Mouse (Mus musculus) CH12.LX (cell line): Measurements from ENCODE around the gene Col23a1. TPM values are rescaled to one million over a fixed set of nuclear protein-coding genes. Genes with fewer than 3 reads are reported as not detected.

Source experiments
- DNase-seq: peaks from one replicate; pipeline ENCODE4 v3.0.0-alpha.2; 2013; ENCODE audit errors: extremely low read depth
- H3K27ac ChIP-seq: 2 replicates; pipeline ENCODE4 v1.5.1; 2012; ENCODE audit warnings: low read depth, mild to moderate bottlenecking, control low read depth, moderate library complexity; ENCODE audit not compliant: insufficient read depth
- H3K27me3 ChIP-seq: replicated peaks from 2 replicates; pipeline ENCODE3; 2012; ENCODE audit warnings: inconsistent platforms
- H3K36me3 ChIP-seq, 2 experiments: replicated peaks in 1 of 2; 2 replicates each; pipeline versions ENCODE3 to v1.6.1; 2012; ENCODE audit warnings: inconsistent platforms in 1 of 2, low read length in 1 of 2, mild to moderate bottlenecking in 1 of 2, mixed read lengths in 1 of 2, moderate library complexity in 1 of 2; ENCODE audit not compliant: control insufficient read depth in 1 of 2, insufficient read depth in 1 of 2
- H3K4me1 ChIP-seq, 2 experiments: 2 replicates each; pipeline ENCODE4 v1.6.1; 2012; ENCODE audit warnings: inconsistent platforms in 1 of 2, moderate library complexity in 1 of 2; ENCODE audit not compliant: insufficient read depth in 2 of 2, control insufficient read depth in 1 of 2
- H3K4me2 ChIP-seq: 2 replicates; pipeline ENCODE4 v1.6.1; 2012; ENCODE audit warnings: low read depth, mild to moderate bottlenecking, control low read depth; ENCODE audit not compliant: poor library complexity, insufficient read depth, severe bottlenecking
- H3K4me3 ChIP-seq, 3 experiments: fragments of 150-350 bp in 1 of 3; sonication (generic) in 1 of 3; replicated peaks in 1 of 3; 2 replicates each; pipeline versions ENCODE3 to v1.5.1; 2011 to 2012; ENCODE audit warnings: low read depth in 2 of 3, low read length in 2 of 3, mild to moderate bottlenecking in 2 of 3, moderate library complexity in 2 of 3, control low read depth in 1 of 3, improper control_type of control experiment in 1 of 3, inconsistent platforms in 1 of 3, mixed read lengths in 1 of 3; ENCODE audit not compliant: poor library complexity in 1 of 3
- H3K79me2 ChIP-seq: replicated peaks from 2 replicates; pipeline ENCODE4 v1.6.1; 2012; ENCODE audit warnings: mild to moderate bottlenecking, moderate library complexity; ENCODE audit not compliant: control insufficient read depth, poor library complexity, insufficient read depth, severe bottlenecking; ENCODE audit errors: extremely low read depth
- H3K9ac ChIP-seq: 2 replicates; pipeline ENCODE4 v1.6.1; 2012; ENCODE audit warnings: low read depth, mild to moderate bottlenecking, control low read depth, moderate library complexity; ENCODE audit not compliant: insufficient read depth
- H3K9me3 ChIP-seq: replicated peaks from 2 replicates; pipeline ENCODE3; 2012; ENCODE audit warnings: low read length, inconsistent platforms, mixed read lengths
- CHD1 ChIP-seq: IDR thresholded peaks from 2 replicates; pipeline ENCODE4 v1.6.1; 2012; ENCODE audit warnings: low read depth, low read length, improper control_type of control experiment, inconsistent platforms
- CHD2 ChIP-seq: IDR thresholded peaks from 2 replicates; pipeline ENCODE4 v1.6.1; 2011; ENCODE audit warnings: low read length, improper control_type of control experiment
- EP300 ChIP-seq: IDR thresholded peaks from 2 replicates; pipeline ENCODE4 v1.6.1; 2011; ENCODE audit warnings: low read length, improper control_type of control experiment
- ETS1 ChIP-seq: conservative IDR thresholded peaks from 2 replicates; pipeline ENCODE4 v1.6.1; 2012; ENCODE audit warnings: low read depth, mild to moderate bottlenecking, inconsistent platforms, low read length, improper control_type of control experiment, moderate library complexity
- HCFC1 ChIP-seq: IDR thresholded peaks from 2 replicates; pipeline ENCODE4 v1.6.1; 2012; ENCODE audit warnings: low read depth, mild to moderate bottlenecking, inconsistent platforms, low read length, improper control_type of control experiment
- JUN ChIP-seq: IDR thresholded peaks from 2 replicates; pipeline ENCODE4 v1.6.1; 2011; ENCODE audit warnings: low read depth, mild to moderate bottlenecking, low read length, improper control_type of control experiment, moderate library complexity; ENCODE audit not compliant: insufficient read depth
- JUND ChIP-seq: conservative IDR thresholded peaks from 2 replicates; pipeline ENCODE4 v1.6.1; 2011; ENCODE audit warnings: low read depth, low read length, improper control_type of control experiment
- KAT2A ChIP-seq: IDR thresholded peaks from 2 replicates; pipeline ENCODE4 v1.6.1; 2012; ENCODE audit warnings: low read length, improper control_type of control experiment, inconsistent platforms; ENCODE audit not compliant: insufficient replicate concordance
- MAX ChIP-seq: IDR thresholded peaks from 2 replicates; pipeline ENCODE4 v1.6.1; 2011; ENCODE audit warnings: low read length, improper control_type of control experiment
- MAZ ChIP-seq: IDR thresholded peaks from 2 replicates; pipeline ENCODE4 v1.6.1; 2012; ENCODE audit warnings: low read depth, mild to moderate bottlenecking, inconsistent platforms, low read length, improper control_type of control experiment, moderate library complexity
- MEF2A ChIP-seq: IDR thresholded peaks from 2 replicates; pipeline ENCODE4 v1.6.1; 2014; ENCODE audit warnings: low read depth, mild to moderate bottlenecking, inconsistent platforms, low read length, improper control_type of control experiment, borderline replicate concordance
- MXI1 ChIP-seq: IDR thresholded peaks from 2 replicates; pipeline ENCODE4 v1.6.1; 2011; ENCODE audit warnings: mild to moderate bottlenecking, low read depth, low read length, improper control_type of control experiment
- MYC ChIP-seq: IDR thresholded peaks from 2 replicates; pipeline ENCODE4 v1.6.1; 2011; ENCODE audit warnings: low read depth, mild to moderate bottlenecking, improper control_type of control experiment, low read length
- NELFE ChIP-seq: IDR thresholded peaks from 2 replicates; pipeline ENCODE4 v1.6.1; 2011; ENCODE audit warnings: low read depth, low read length, improper control_type of control experiment
- PAX5 ChIP-seq: IDR thresholded peaks from 2 replicates; pipeline ENCODE4 v1.6.1; 2012; ENCODE audit warnings: low read length, inconsistent platforms, mixed read lengths
- POLR2A ChIP-seq: IDR thresholded peaks from 2 replicates; pipeline ENCODE4 v1.6.1; 2011; ENCODE audit warnings: low read depth, mild to moderate bottlenecking, improper control_type of control experiment, low read length
- RCOR1 ChIP-seq: conservative IDR thresholded peaks from 2 replicates; pipeline ENCODE4 v1.6.1; 2012; ENCODE audit warnings: low read depth, mild to moderate bottlenecking, inconsistent platforms, low read length, improper control_type of control experiment
- SMC3 ChIP-seq: IDR thresholded peaks from 2 replicates; pipeline ENCODE4 v1.6.1; 2011; ENCODE audit warnings: low read depth, low read length, improper control_type of control experiment
- TBP ChIP-seq: conservative IDR thresholded peaks from 2 replicates; pipeline ENCODE4 v1.6.1; 2011; ENCODE audit warnings: low read depth, low read length, improper control_type of control experiment
- TCF12 ChIP-seq: IDR thresholded peaks from 2 replicates; pipeline ENCODE4 v1.6.1; 2014; ENCODE audit warnings: low read depth, mild to moderate bottlenecking, inconsistent platforms, low read length, improper control_type of control experiment
- USF2 ChIP-seq: conservative IDR thresholded peaks from 2 replicates; pipeline ENCODE4 v1.6.1; 2011; ENCODE audit warnings: low read depth, low read length, improper control_type of control experiment
- ZMIZ1 ChIP-seq: IDR thresholded peaks from 2 replicates; pipeline ENCODE4 v1.6.1; 2012; ENCODE audit warnings: low read depth, mild to moderate bottlenecking, inconsistent platforms, low read length, improper control_type of control experiment
- ZNF384 ChIP-seq: IDR thresholded peaks from 2 replicates; pipeline ENCODE4 v1.6.1; 2012; ENCODE audit warnings: low read depth, low read length, improper control_type of control experiment, inconsistent platforms
- dilution Hi-C: fragments of 300-500 bp; cut with MboI; formaldehyde crosslinking; loops from 2 replicates; pipeline ENCODE4 v1.14.3; 2020; ENCODE audit warnings: low sequenced_read_pairs; ENCODE audit not compliant: extremely low pct_unique_long_range_greater_than_20kb, extremely low pct_ligation_motif_present
- in situ Hi-C: fragments of 300-500 bp; cut with MboI; formaldehyde crosslinking; loops from 3 replicates; pipeline ENCODE4 v1.14.3; 2019; ENCODE audit warnings: low sequenced_read_pairs, low pct_ligation_motif_present, low pct_unique_long_range_greater_than_20kb, mixed read lengths
- polyA plus RNA-seq: library from polyadenylated mRNA; unstranded; fragments of >175 nt; gene quantifications from 2 replicates; pipeline ENCODE4 v1.2.1, GENCODE M21; 2012; ENCODE audit warnings: low read depth; ENCODE audit not compliant: insufficient read length
- total RNA-seq, 2 experiments: library from RNA; depleted of rRNA; stranded (reverse); fragments of 300-350 nt in 1 of 2; fragments of >200 nt in 1 of 2; gene quantifications; 2 replicates each; pipeline ENCODE4 v1.2.3; 2012 to 2014

The Col23a1 gene
- total and polyA plus RNA-seq, 3 experiments, result 0.04 to 0.20 (median 0.08) TPM

DNA sequence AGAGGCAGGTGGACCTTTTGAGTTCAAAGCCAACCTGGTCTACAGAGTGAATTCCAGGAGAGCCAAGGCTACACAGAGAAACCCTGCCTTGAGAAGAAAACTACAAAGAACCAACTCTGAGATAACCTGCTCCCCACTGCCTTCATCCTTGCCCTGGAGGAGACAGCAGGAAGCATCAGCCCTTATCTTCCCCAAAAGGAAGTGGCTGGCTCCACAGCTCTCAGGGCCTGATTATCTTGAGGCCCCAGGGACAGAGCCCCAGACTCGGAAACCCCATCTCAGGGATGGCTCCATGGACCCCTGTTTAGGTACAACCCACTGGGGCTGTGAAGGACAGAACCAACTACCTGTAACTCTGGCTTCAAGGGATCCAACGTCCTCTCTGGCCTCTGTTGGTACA is 254.7 kb downstream of the Col23a1 start:
- Histone ChIP-seq H3K79me2 (no peaks in the 10 kb centered on the region), H3K4me1 (peaks cover 0 to under 1% of the 10 kb centered on the region in 2 experiments; a peak in 1 of 4 replicates), H3K4me3 (no peak overlapping the region), H3K36me3 (no peaks in the 10 kb centered on the region), H3K9me3 (no peaks in the 10 kb centered on the region), H3K27me3 (peaks cover 50% of the 10 kb centered on the region), H3K9ac (no peak overlapping the region), H3K4me2 (no peak overlapping the region), H3K27ac (no peak overlapping the region)
- DNase-seq, result no peak
- in situ Hi-C loops (loop anchor here (5.0 to 25.0 kb wide), 2 partner anchors 38 to 607 kb away; partner anchors contain the start of genes 4933414I15Rik, Phykpl and Zfp354b), dilution Hi-C loops (no loop called here)
- no peak for TF ChIP-seq SMC3
- TF ChIP-seq CHD1, result no peak
- no peak for TF ChIP-seq EP300
- no peak for TF ChIP-seq JUN
- TF ChIP-seq RCOR1, result no peak
- TF ChIP-seq CHD2, result no peak
- no peak for TF ChIP-seq MAX
- TF ChIP-seq PAX5, result no peak
- no peak for TF ChIP-seq ETS1
- TF ChIP-seq KAT2A, result no peak
- no peak for TF ChIP-seq NELFE
- no peak for TF ChIP-seq MAZ
- TF ChIP-seq JUND, result no peak
- TF ChIP-seq ZMIZ1, result no peak
- no peak for TF ChIP-seq TCF12
- TF ChIP-seq MEF2A, result no peak

DNA sequence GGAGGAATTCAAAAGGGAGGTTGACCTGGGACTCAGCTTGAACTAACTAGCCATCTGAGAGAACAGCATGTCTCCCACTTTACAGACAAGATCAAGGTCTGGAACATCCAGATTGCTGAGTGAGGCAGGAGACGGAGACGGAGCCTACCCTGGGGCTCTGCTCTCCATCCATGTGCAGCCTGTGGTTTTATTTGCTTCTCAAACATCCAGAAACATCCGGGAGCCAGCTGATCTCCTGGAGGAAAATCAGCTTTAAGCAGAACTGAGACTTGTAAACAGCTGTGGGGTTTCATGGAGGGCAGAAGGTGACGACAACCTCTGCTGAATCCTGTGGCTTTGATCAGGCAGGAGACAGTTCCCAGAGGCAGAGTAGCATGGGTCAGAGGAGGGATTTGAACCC is 256.1 kb downstream of the Col23a1 start:
- dilution Hi-C loops (no loop called here), in situ Hi-C loops (loop anchor here (25.0 kb wide), 1 partner anchor 609 kb away; the partner anchor contains the start of genes 4933414I15Rik and Zfp354b)
- no peak overlapping the region for H3K4me2 ChIP-seq
- peaks cover 2 to 7% of the 10 kb centered on the region in 2 experiments; a peak in 3 of 4 replicates for H3K4me1 ChIP-seq
- no peaks in the 10 kb centered on the region for H3K79me2 ChIP-seq
- no peaks in the 10 kb centered on the region for H3K9me3 ChIP-seq
- H3K9ac ChIP-seq, result no peak overlapping the region
- peaks cover 60% of the 10 kb centered on the region for H3K27me3 ChIP-seq
- H3K27ac ChIP-seq, result no peak overlapping the region
- no peak overlapping the region for H3K4me3 ChIP-seq
- no peak for DNase-seq
- TF ChIP-seq ZNF384, result no peak
- TF ChIP-seq POLR2A, result no peak
- TF ChIP-seq CHD1, result no peak
- no peak for TF ChIP-seq TBP
- no peak for TF ChIP-seq HCFC1
- TF ChIP-seq RCOR1, result no peak
- TF ChIP-seq USF2, result no peak
- no peak for TF ChIP-seq MYC
- no peak for TF ChIP-seq ETS1
- no peak for TF ChIP-seq ZMIZ1
- TF ChIP-seq EP300, result no peak
- no peak for TF ChIP-seq JUN
- TF ChIP-seq MXI1, result no peak
- H3K36me3 ChIP-seq, result no peaks in the 10 kb centered on the region
